Mouse (Mus musculus) T-cell, adult 2 months (primary cell): ENCODE measurements around the gene Arhgap8.
"Not testable (repeated sequence)": the region's sequence is repeated elsewhere in the genome, so short reads cannot be mapped to it uniquely, and the experiment has no call there.

Experiments
- DNase-seq: peaks from one replicate; pipeline ENCODE4 v3.0.0; 2022; ENCODE audit warnings: low spot score

The Arhgap8 gene

GRCm38 (mm10) chr15:84697611-84698011, 22.2 kb upstream of the Arhgap8 start:
- no peak for DNase-seq

GRCm38 (mm10) chr15:84698189-84698588, 21.7 kb upstream of the Arhgap8 start:
- no peak for DNase-seq

GRCm38 (mm10) chr15:84700147-84700794, 19.6 kb upstream of the Arhgap8 start:
- no peak for DNase-seq

GRCm38 (mm10) chr15:84701947-84702346, 17.9 kb upstream of the Arhgap8 start:
- DNase-seq: no peak

- DNase-seq: no peak
Observed at GRCm38 (mm10) chr15:84702391-84703345, 17.2 kb upstream of the Arhgap8 start.

GRCm38 (mm10) chr15:84703992-84704391, 15.9 kb upstream of the Arhgap8 start:
- DNase-seq: no peak

- no peak for DNase-seq
Observed at GRCm38 (mm10) chr15:84705351-84705901, 14.4 kb upstream of the Arhgap8 start.

- DNase-seq: no peak
Observed at GRCm38 (mm10) chr15:84706983-84707619, 12.8 kb upstream of the Arhgap8 start.

- DNase-seq: no peak
Observed at GRCm38 (mm10) chr15:84712566-84713405, 7.1 kb upstream of the Arhgap8 start.

GRCm38 (mm10) chr15:84714730-84715129, 5.1 kb upstream of the Arhgap8 start:
- DNase-seq: no peak

GRCm38 (mm10) chr15:84715132-84715531, 4.7 kb upstream of the Arhgap8 start:
- DNase-seq: no peak

- not testable (repeated sequence) for DNase-seq
Observed at GRCm38 (mm10) chr15:84717570-84718270, 2.1 kb upstream of the Arhgap8 start.

- no peak for DNase-seq
Observed at GRCm38 (mm10) chr15:84718785-84719184, 1.1 kb upstream of the Arhgap8 start.

GRCm38 (mm10) chr15:84720291-84721204, 696 bp downstream of the Arhgap8 start:
- DNase-seq: no peak

- not testable (repeated sequence) for DNase-seq
Observed at GRCm38 (mm10) chr15:84723656-84724055, 3.8 kb downstream of the Arhgap8 start.

- DNase-seq: no peak
Observed at GRCm38 (mm10) chr15:84724199-84724598, 4.3 kb downstream of the Arhgap8 start.

- no peak for DNase-seq
Observed at GRCm38 (mm10) chr15:84729685-84730084, 9.8 kb downstream of the Arhgap8 start.

GRCm38 (mm10) chr15:84730893-84731292, 11.0 kb downstream of the Arhgap8 start:
- DNase-seq: no peak

GRCm38 (mm10) chr15:84731676-84732424, 12.0 kb downstream of the Arhgap8 start:
- DNase-seq: no peak
